Mouse (Mus musculus) B cell, adult (primary cell): Measurements from ENCODE around the gene Prss50. TPM values are rescaled to one million over a fixed set of nuclear protein-coding genes. Genes with fewer than 3 reads are reported as not detected.

ENCODE experiments used
- total RNA-seq: library from RNA; stranded (reverse); gene quantifications from 4 replicates; pipeline ENCODE4 v1.2.4, GENCODE M21; 2023; ENCODE audit not compliant: inconsistent age

Gene Prss50
- total RNA-seq, result not detected in 4 replicates

GRCm38 (mm10) chr9:110857781-110858472 lies at the start of gene Prss50:
Gene Prss50, plus strand, starts transcription at chr9:110857967.

GRCm38 (mm10) chr9:110813789-110814188 lies 44.0 kb upstream of the Prss50 start, which contains the start of gene Prss44:
Gene Prss44, plus strand, starts transcription at chr9:110813994.

GRCm38 (mm10) chr9:110826390-110826789 lies 31.4 kb upstream of the Prss50 start, which contains the start of gene Prss43:
Gene Prss43, plus strand, starts transcription at chr9:110826690.

GRCm38 (mm10) chr9:110834411-110834810 lies 23.4 kb upstream of the Prss50 start, which contains the start of gene Prss45:
Gene Prss45, plus strand, starts transcription at chr9:110834588.

GRCm38 (mm10) chr9:110844206-110844605 lies 13.6 kb upstream of the Prss50 start, which contains the start of gene Prss46:
Gene Prss46, plus strand, starts transcription at chr9:110844506.

GRCm38 (mm10) chr9:110879191-110879920 lies 21.6 kb downstream of the Prss50 start, which contains the start of gene Als2cl:
Gene Als2cl, plus strand, starts transcription at chr9:110879870.

GRCm38 (mm10) chr9:110879998-110880561 lies 22.3 kb downstream of the Prss50 start, which contains the start of gene Tmie:
Gene Tmie, minus strand, starts transcription at chr9:110880113.

Other genes with a start within 250 kb of the Prss50 start
- 1.1 to 3.8 TPM (median 1.8 TPM) in 4 replicates for gene Nradd, start 233.5 kb upstream of the Prss50 start, total RNA-seq
- 35.1 to 39.2 TPM (median 37.6 TPM) in 4 replicates for gene Nbeal2, start 203.8 kb upstream of the Prss50 start, total RNA-seq
- 86.7 to 110 TPM (median 103 TPM) in 4 replicates for gene Ccdc12, start 201.5 kb upstream of the Prss50 start, total RNA-seq
- not detected in 4 replicates for gene Myl3, start 116.1 kb upstream of the Prss50 start, total RNA-seq
- gene Pth1r, start 110.8 kb upstream of the Prss50 start, total RNA-seq, result not detected in 4 replicates
- gene Prss42, start 59.8 kb upstream of the Prss50 start, total RNA-seq, result not detected in 4 replicates
- gene Prss44, start 44.0 kb upstream of the Prss50 start, total RNA-seq, result not detected in 4 replicates
- gene Prss43, start 31.3 kb upstream of the Prss50 start, total RNA-seq, result not detected in 4 replicates
- not detected in 4 replicates for gene Prss45, start 23.4 kb upstream of the Prss50 start, total RNA-seq
- not detected in 4 replicates for gene Prss46, start 13.5 kb upstream of the Prss50 start, total RNA-seq
- gene Als2cl, start 21.9 kb downstream of the Prss50 start, total RNA-seq, result 0.22 to 2.5 TPM in 2 of 4 replicates, not detected in the others
- gene Tmie, start 22.1 kb downstream of the Prss50 start, total RNA-seq, result not detected in 4 replicates
- not detected in 4 replicates for gene Fam240a, start 58.9 kb downstream of the Prss50 start, total RNA-seq
- not detected in 4 replicates for gene Tdgf1, start 88.2 kb downstream of the Prss50 start, total RNA-seq
- not detected in 4 replicates for gene Lrrc2, start 93.6 kb downstream of the Prss50 start, total RNA-seq
- gene Rtp3, start 132.6 kb downstream of the Prss50 start, total RNA-seq, result not detected in 4 replicates
- gene Ltf, start 161.3 kb downstream of the Prss50 start, total RNA-seq, result 2.0 to 3.6 TPM (median 2.6 TPM) in 4 replicates
- gene Ccrl2, start 199.6 kb downstream of the Prss50 start, total RNA-seq, result 2.6 to 4.7 TPM (median 4.4 TPM) in 4 replicates